Mouse (Mus musculus) cerebellum, postnatal 4 days (tissue): ENCODE results near the gene Gpr19.

Experiments used
- DNase-seq, 2 experiments: peaks; one replicate each; pipeline ENCODE4 v3.0.0; 2022; ENCODE audit warnings: low spot score in 2 of 2, mixed read lengths in 1 of 2

The Gpr19 gene

DNA sequence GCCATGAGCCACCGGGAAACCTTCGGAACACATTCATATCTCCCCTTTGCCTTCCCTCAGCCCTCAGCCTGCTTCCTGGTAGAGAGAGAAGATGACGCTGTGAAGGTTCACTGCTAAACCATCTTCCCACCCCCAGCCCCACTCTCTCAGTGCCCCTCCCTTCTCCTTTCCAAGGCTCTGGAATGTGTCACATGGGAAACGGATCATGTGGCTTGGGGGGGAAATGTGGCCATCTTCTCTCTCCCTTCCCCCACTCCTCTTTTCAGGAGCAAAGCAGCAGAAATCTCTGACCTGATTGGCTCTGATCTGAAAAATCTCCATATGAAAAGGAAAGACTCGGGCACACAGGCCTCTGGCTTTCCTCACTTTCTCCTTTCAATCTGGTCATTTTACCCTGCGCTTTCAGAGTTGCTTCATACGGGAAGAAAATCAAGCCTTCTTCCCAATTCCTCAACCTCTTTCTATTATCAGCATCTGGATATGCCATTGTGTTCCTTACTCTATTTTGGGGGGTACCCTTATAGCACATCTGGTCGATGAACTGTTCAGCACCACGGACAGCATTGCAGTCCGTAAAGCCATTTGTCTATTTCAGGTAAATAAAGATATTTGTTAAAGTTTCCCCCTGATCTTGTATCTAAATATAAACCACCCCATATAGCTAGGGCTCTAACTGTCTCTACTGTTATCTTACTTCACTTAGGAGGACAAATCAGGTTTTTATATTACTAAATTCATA lies 10.5 kb downstream of the Gpr19 start:
- DNase-seq, result peak; percentile 68 to 81

DNA sequence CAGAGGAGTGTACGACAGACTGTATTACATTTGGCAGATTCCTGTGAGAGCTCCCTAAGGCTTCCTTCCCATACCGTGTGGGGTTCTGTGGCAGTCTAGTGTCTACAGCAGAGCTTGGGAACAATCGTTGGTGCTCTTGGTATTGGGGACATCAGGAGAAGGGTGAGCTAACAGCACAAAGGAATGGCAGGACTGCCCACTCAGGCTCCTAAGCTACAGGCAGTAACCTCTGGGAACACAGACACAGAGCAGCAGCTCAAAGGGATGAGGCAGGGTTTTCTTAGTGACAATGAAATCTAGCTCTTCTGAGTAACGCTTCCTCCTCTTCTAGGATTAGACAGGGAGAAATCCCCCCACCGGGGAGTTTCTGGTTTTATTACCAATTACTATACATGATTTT lies 11.4 kb downstream of the Gpr19 start:
- DNase-seq, result peak in 1 of 2 experiments; percentile 10

DNA sequence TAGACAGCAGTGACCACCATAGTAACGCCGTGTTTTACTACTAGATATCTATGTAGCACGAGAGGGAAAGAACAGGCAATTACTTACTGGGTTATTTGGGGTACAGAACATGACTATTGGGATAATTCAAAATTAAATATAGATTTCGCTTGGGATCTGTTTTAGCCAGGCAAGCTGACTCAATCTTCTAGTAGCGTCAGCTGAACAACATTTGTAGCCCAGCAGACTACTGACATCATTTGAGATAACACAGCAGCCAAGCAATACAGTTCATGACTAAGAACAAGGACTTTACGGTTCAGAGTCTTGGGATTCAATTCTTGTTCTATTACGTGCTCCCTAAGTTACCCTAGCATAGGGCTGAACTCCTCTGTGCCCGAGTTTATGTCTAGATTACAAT lies 11.9 kb downstream of the Gpr19 start:
- no peak for DNase-seq

DNA sequence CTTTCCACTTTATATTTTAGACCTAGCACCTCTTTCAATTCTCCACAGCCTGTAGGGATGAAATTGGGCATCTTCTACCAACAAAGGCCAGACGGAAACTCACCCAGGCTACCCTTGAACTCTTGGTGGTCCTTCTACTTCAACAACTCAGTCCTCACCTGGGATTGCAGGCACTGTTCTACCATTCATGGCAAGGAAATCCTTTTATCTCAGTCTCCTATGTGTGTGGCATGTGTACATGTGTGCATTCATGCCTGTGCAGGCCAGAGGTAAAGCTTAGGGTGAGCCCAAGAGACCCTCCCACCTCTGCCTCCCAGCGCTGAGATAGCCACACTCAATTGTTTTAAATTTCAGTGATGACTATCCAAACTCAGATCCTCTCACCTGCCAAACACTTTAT lies 12.9 kb downstream of the Gpr19 start:
- DNase-seq, result no peak

DNA sequence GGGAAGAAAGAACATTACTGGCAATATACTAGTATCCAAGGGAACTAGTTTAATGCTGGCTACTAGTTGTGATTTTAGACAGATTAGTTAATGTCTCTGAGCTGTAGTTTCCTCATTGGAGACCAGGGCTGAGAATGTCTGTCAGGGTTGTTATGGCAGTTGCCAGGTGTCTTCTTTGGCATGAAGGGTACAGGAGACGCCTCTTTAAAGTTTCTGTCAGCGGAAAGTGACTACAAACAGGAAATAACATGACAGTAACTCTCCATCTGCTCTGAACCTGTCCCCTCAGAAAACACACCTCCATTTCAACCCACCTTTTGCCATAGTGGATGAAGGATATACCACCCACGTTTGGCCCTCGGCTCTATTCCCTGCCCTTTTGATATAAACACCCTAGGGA lies 14.7 kb downstream of the Gpr19 start:
- no peak for DNase-seq

DNA sequence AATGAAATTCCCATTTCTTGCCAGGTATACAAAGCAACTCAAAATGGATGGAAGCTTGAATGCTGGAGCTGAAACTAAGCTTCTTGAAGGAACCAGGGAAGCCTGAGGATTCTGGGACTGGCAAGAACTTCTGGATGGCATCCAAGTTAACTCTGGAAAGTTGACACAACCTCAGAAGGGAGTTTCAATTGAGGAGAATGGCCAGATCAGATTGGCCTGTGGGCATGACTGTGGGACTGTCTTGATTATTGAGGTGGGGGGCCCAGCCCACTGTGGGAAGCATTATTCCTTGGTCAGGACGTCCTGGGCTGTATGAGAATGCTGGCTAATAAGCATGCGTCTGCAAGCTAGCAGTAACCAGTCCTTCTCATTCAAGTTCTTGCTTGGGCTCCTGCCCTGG lies 18.3 kb downstream of the Gpr19 start:
- DNase-seq, result no peak

DNA sequence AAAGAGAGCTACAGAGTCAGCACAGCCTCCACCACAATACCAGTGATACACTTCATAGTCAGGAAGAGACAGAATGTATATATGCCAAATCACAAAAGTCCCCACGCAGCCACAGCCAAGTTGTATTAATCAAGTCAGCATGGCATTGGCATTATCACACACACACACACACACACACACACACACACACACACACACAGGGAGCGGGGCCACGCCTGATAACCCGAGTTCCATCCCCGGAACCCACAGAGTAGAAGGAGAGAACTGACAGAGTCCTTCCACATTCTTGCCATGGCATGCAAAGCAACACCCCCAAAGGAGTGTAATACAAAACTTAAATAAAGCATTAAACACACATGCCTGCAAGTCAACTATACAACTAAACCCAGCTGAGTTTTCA lies 18.8 kb downstream of the Gpr19 start:
- no peak for DNase-seq

DNA sequence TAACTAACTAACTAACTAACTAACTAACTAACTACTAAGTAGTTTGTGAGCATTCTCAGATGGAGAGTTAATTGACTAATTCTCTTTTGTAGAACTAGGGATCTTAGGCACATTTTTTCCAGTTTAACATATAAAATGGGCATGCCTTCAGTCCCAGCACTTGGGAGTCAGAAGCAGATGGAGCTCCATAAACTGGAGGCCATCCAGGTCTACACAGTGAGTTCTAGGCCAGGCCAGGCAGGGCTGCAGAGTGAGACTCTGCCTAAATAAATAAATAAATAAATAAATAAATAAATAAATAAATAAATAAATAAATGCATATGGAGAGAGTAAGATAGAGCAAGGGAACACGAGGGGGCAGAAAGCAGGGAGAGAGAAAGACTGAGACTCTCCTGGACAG lies 20.5 kb downstream of the Gpr19 start:
- DNase-seq, result no peak

DNA sequence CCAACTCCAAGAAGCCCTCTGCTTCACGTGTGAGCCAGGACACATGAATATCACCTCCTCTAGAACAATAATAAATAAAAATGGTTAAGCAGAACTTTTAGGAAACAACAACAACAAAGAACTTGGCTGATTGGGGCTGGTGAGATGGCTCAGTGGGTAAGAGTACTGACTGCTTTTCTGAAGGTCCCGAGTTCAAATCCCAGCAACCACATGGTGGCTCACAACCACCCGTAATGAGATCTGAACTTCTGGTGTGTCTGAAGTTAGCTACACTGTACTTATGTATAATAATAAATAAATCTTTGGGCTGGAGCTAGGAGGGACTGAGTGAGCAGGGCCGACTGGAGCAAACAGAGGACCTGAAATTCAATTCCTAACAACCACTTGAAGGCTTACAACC lies 21.1 kb downstream of the Gpr19 start:
- DNase-seq, result no peak

DNA sequence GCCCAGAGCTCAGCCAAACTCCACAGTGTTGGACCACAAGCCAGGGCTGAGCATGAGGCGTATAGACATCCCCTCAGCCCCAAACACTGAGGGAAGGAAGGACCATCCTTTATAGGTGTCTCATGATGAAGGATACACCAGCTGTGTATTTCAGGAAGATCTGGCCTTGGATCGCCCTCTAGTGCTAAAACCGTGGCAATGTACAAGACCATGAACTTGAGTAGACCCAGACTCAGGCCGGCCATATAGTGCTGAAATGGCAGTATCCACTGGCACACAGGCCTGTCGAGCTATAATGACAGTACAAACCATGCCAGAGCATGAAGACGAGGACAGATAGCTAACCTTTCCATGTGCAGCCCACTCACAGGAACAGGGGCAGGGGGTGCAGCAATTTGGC lies 21.6 kb downstream of the Gpr19 start:
- no peak for DNase-seq

DNA sequence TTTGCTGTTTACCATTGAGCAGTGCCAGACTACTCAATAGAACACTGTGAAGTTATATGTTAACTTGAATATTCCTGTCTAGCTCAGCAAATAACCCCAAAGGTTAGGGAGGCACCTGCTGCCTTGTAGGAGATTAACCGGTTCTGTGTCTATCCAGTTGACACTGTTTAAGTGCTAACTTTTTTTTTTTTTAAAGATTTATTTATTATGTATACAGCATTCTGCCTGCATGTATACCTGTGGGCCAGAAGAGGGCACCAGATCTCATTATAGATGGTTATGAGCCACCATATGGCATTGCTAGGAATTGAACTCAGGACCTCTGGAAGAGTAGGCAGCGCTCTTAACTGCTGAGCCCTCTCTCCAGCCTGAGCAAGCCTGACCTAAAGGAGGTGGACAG lies 25.4 kb downstream of the Gpr19 start:
- DNase-seq, result no peak

DNA sequence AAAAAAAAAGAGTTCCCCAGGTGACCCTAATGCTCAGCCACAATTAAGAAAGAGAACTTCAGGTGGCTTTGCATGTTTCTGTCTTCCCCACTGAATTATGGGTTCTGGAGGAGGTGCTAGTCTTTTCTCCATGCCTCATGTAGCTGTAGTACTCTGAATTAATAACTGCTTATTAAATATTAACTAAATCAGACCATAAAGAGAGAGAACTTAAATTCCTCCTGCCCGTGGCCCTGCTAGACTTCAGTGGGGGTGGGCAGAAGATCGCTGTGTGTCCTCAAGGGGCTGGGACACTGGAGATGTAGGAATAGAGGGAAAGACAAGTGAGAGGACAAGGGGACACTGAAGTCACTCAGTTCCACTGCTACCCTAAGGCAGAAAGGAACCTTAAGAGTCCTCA lies 26.1 kb downstream of the Gpr19 start:
- no peak for DNase-seq

DNA sequence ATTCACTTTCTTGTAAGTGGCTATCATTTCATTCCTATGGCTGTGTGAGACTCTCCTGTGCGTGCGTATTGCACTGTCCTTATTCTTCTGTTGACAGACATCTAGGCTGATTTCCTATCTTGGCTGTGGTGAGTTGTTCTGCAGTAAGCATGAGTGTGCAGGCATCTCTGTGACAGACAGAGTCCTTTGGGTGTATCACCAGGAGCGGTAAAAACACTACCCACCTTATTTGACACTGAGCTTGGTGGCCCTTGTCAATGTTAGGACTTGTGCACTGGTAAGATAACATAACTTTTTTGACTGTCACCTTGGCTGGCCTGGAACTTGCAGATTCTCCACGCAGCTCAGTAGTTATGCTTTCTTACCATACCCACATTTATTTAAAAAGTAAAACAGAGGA lies 27.5 kb downstream of the Gpr19 start:
- no peak for DNase-seq

DNA sequence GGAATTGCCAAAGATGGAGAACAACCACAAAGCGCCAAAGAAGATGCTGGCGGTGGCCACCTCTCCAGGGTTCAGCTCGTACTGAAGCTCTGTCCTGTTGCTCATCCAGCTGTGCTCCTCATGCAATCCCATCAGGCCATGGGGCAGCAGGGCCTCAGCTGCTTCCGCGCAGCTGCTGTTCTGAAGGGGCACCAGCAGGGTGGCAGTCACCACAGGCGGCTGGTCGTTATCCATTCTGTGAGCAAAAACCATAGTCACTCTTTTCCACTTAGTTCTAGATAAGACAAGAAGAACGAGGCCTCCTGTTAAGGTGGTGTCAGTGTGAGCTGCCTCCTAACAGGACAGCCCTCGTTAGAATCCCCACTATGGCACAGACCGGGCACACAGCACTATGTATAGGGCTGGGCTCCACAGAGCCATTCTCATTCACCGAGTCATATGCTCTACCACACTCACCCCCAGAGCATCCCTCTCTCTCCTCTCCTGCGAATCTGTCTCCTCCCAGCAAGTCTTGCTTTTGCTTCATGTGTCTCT lies 28.1 kb downstream of the Gpr19 start:
- no peak for DNase-seq

DNA sequence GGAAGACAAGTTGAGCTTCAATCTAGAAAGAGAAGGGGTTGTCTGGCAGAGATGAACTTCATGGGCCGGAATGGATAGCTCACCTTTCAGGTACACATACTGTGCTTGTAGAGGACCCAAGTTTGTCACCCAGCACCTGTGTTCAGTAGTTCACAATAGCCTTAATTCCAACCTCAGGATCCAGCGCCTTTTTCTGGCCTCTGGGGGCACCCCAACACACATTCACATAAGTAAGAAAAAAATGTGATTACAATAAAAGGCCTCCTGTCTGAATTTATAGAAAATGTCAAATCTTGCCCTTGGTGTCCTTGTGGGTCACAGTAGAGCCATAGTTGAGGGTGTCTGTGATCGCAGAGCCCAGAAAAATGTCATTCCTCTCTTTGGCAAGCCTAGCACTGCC lies 31.1 kb downstream of the Gpr19 start:
- no peak for DNase-seq

DNA sequence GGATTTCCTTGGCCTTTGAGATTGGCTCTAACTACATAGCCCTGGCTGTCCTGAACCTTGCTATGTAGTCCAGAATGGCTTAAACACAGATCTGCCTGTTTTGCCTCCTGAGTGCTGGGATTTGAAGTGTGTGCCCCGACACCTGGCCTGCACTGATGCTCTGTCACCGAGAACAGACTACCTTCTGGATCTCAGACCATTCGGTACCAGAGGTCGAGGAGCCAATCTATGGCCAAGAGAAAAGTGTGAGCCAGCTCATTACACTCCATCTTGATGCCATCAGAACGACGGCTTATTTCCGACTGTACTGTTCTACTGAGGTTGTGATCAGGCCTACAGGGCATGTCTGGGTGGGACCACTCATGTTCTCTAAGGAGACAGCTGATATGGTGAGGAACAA lies 32.3 kb downstream of the Gpr19 start:
- DNase-seq, result no peak

DNA sequence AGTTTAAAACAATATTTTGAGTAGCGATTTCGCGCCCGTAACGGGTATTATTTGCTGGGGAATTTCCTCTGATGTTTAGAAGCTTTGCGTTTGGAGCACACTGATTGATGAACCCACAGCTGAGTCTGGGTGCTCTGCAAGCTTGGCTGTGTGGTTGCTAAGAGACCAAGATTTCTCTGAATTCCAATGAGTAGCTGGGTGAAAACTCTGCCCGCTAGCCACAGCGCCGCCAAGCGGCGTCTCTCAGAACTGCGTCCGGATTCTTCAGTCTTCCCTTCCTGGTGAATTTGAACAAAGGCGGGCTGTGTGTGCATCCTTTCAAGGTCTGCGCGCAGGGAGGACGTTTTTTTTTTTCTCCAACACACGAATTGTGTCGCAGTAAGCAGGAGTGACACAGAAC lies 35.2 kb downstream of the Gpr19 start:
- DNase-seq, result peak; percentile 100

DNA sequence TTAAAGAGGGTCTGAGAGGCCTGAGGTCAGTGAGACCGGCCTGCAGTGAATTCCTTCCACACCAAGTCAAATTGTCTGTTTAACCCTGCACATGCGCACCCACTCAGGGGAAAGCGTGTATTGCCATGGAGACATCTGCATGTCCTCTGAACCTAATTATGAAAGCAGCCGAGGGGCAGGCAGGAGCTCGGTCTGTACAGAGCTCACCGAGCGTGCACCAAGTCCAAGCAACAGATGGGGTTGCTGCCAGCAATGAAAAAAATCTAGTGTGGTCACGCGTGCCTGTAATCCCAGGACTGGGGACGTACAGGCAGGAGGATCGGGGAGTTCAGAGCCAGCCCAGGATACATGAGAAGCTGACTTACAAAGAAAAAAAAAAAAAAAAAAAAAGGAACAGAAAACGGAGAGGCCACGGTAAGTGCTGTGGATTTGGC lies 35.7 kb downstream of the Gpr19 start:
- peak in 1 of 2 experiments; percentile 26 for DNase-seq

DNA sequence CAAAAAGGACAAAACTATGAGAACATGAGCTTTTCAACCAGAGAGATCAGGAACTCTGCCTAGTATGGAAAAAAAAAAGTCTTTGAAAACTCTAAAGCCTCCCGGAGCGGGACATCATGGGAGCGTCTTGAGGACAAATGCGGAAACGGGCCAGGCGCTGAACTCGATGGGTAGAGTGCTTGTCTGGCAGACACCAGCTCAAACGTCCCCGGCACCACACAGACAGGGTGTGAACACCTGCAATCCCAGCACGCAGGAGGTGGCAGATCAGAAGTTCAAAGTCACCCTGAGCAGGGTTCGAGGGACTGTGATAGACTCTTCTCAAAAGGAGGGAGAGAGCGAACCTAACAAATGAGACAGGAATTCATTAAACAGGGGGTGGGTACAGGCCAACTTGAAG lies 37.0 kb downstream of the Gpr19 start:
- no peak for DNase-seq

DNA sequence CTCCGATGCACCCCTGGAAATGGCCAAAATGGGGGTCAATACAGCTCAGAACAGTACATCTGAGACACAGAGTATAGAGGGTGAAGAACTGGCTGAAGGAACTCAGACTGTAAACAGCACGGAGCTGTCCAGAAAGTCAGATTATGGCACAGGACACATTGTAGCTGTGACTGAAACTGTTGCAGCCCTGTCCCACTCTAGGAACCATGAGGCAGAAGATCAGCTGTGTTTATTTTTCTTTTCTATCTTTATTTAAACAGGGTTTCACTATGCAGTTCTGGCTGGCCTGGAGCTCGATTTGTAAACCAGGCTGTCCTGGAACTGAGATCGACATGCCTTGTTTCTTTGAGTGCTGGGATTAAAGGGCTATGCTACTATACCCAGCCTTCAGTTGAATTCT lies 38.1 kb downstream of the Gpr19 start:
- no peak for DNase-seq

DNA sequence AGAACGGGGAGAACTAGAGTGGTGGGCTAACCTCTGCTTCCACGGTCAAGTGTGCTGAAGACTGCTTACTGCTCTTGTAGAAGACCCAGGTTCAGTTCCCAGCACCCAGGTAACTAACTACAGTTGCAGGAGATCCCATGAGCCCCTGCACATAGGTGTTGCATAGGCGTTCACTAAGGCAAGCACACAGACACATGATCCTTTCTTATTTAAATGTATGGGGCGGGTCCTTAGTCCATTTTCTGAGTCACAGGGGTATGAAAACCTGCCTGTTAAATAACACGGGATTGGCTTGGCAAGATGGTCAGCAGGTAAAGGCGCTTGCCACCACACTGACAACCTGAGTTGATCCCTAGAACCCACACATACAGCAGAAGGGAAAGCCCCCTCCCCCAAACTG lies 39.4 kb downstream of the Gpr19 start:
- no peak for DNase-seq

DNA sequence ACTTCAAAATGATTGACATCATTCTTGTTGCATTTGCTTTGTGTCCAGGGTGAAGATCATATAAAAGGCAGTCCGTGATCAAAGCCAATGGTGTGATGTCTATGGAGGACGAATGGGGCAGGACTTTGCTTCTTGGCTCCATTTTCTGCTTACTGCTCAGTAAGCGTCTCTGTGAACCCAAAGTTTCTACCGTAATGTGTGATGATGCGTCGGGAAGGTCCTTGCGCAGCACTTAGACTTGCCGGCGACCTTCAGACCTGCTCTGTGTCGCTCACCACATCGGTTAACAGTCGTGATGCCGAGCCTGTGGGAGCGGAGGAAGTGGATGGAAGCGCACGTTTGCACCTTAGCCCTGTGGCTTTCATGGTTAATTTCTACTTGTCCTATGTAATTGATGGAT lies 42.5 kb downstream of the Gpr19 start:
- no peak for DNase-seq

DNA sequence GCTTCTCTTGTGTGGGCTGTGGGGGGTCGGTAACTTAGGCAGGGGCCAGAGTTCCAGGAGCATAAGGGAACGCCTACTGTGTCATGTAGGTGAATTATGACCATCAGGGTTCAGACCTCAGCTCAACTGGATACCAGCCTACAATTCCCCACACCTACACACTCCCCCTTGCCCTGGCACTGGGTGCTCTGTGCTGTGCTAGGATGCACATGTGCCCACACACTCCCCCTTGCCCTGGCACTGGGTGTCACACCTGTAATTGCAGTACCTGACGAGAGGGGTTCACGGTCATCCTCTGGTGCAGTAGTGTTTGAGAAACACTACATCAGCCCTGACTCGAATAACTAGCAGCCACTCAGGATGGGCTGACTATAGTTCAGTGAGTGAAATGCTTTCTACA lies 43.6 kb downstream of the Gpr19 start:
- no peak for DNase-seq

DNA sequence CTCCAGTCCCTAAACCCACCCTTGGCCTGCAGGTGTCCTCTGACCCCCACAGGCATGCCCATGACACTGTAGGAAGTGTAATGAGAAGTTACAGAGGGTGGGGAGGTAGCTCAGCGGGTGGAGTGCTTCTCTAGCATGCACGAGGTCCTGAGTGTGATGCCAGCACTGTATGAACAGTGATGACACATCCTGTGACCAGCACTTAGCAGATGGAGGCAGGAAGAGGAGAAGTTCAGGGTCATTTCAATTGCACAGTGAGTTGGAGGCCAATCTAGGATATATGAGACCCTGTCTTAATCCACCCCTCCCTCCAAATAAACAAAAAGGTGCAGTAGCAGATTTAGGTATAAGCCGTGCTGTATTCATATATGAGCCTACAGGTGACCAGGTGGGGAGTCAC lies 48.4 kb downstream of the Gpr19 start:
- no peak for DNase-seq
